11 mouse cellular contexts compared by ENCODE assay signal in the genomic region with DNA sequence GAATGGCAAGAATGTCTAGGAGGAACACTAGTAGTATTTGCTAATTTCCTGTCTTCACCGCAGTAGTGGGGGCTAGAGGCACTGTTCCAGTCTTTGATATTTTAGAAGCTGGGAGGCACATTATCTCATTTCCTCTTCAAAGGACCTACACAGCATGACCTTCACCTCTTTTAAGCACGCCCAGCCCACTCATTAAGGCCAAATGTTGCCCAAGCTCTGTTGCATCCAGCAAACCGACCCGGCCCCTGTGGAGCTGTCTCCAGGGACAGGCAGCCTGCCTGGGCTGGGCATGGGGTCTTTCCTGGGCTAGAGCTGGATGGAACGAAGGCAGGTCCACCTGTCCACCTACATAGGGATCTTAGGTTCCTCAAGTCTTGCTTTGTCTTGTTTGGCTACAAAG. TPM values are rescaled to one million over a fixed set of nuclear protein-coding genes. Genes with fewer than 3 reads are reported as not detected.
A peak's percentile ranks its signal among the peaks of the same experiment; 100 is the strongest.
DNase-seq lines count a peak whose midpoint lies in the region; ATAC-seq and TF ChIP-seq lines count a peak whose summit lies in the region.
"Had no signal": no experiment of that assay in that cellular context is flagged by ENCODE, and none has a peak within 500 bp of the region (broad histone marks: within the 10 kb centered on the region; RNA-seq: fewer than 3 reads in every experiment).

No protein-coding gene starts in this region.

- intact Hi-C loops in left cerebral cortex, postnatal 4 days (cut with DNase I), result no loop called here

- H3K36me3 ChIP-seq in lung, embryonic 14.5 days (ENCODE audit: insufficient read depth), result no peaks in the 10 kb centered on the region
- no peaks in the 10 kb centered on the region for H3K36me3 ChIP-seq in splenic B cell, adult 2 months (ENCODE audit: control insufficient read depth, insufficient read depth, low read length, poor library complexity, severe bottlenecking)

- no peaks in the 10 kb centered on the region for H3K9me3 ChIP-seq in lung, embryonic 14.5 days (ENCODE audit: low read depth, low read length)

- H3K4me3 ChIP-seq in lung, embryonic 14.5 days (ENCODE audit: low read depth, low read length), result no peak overlapping the region
- H3K4me3 ChIP-seq: left cerebral cortex, adult 2 months had no signal

- no peaks in the 10 kb centered on the region for H3K27me3 ChIP-seq in lung, embryonic 14.5 days (ENCODE audit: insufficient read depth, low read length)
- H3K27me3 ChIP-seq in splenic B cell, adult 2 months (ENCODE audit: control insufficient read depth, insufficient read depth, low read length, poor library complexity, severe bottlenecking), result no peaks in the 10 kb centered on the region

- H3K4me2 ChIP-seq in lung, embryonic 14.5 days, result no peak overlapping the region

- peak overlapping the region; percentile 42; the same call in 1 of the 2 replicates for H3K27ac ChIP-seq in lung, embryonic 14.5 days (ENCODE audit: low read depth)
- H3K27ac ChIP-seq: left cerebral cortex, adult 2 months had no signal

- H3K9ac ChIP-seq in lung, embryonic 14.5 days, result no peak overlapping the region

- WGBS in lung, embryonic 14.5 days, result 12% methylated on average over 5 of the region's 5 CpGs

- peak; percentile 18 for DNase-seq in lung, embryonic 14.5 days
- no peak for DNase-seq in lung, postnatal 4 days
- peak; percentile 60 for DNase-seq in adrenal gland, postnatal 14 days
- DNase-seq in splenic B cell, adult 2 months (ENCODE audit: low read depth, low spot score), result peak; percentile 27
- no peak for DNase-seq in thymus, postnatal 14 days
- no peak for DNase-seq in left cerebral cortex, postnatal 4 days
- DNase-seq: cerebellum, postnatal 25 days had no signal

- no peak for TF ChIP-seq CTCF in lung, embryonic 14.5 days (IDR thresholded peaks at IDR 0.05; ENCODE audit: low read depth)

- ATAC-seq in lung, embryonic 14.5 days (ENCODE audit: insufficient read depth), result no peak
- peak; percentile 34 to 59; a peak in 3 of 4 replicates for ATAC-seq in hematopoietic stem cell, adult 5-6 weeks (replicated peaks in 1 of 2; ENCODE audit: insufficient read depth in 1 of 2, low FRiP score in 2 of 2, low TSS enrichment in 1 of 2, low read depth in 1 of 2, poor library complexity in 2 of 2, severe bottlenecking in 2 of 2)
- ATAC-seq: forebrain, embryonic 16.5 days; hindbrain, embryonic 16.5 days had no signal

- peaks cover 16% of the 10 kb centered on the region for H3K4me1 ChIP-seq in lung, embryonic 14.5 days (ENCODE audit: insufficient read depth)

RNA-seq across cellular contexts. Expression of a gene that starts 44.6 kb away (rescaled TPM):
- 7.5 and 8.1 TPM in 2 replicates for polyA plus RNA-seq in lung, embryonic 14.5 days (2014; fragmentation: Nextera tagmentation; extraction: Ambion mirVana)
- 6.2 and 8.2 TPM in 2 replicates for total RNA-seq in adrenal gland, postnatal 14 days (2021)
- total RNA-seq in hematopoietic stem cell, adult 5-6 weeks (2017), result not detected in 2 replicates
- total RNA-seq in left cerebral cortex, postnatal 4 days (2021), result under 1 TPM; 0.24 to 0.36 TPM

Comparison
In these comparisons a context has a peak if more than half of its experiments do, and no peak if none do; other contexts are left out.
1. DNase-seq: peak in lung, embryonic 14.5 days (single experiment), adrenal gland, postnatal 14 days (single experiment) and splenic B cell, adult 2 months (single experiment); none in lung, postnatal 4 days (0 of 2), thymus, postnatal 14 days (single experiment) and left cerebral cortex, postnatal 4 days (single experiment).